Mouse (Mus musculus) heart, adult 2 months (tissue): ENCODE measurements at regions not wholly inside any gene's neighbourhood (a gene's known extent, or its start where the extent isn't known, plus 50 kb on each side); places are given as distances from the start of the nearest gene placed in this dataset.

Source experiments
- DNase-seq, 2 experiments: peaks; one replicate each; pipeline ENCODE4 v3.0.0; 2021
- H3K27ac ChIP-seq: fragments of 200-600 bp; 2 replicates; pipeline ENCODE4 v1.8.1; 2022
- H3K27me3 ChIP-seq: fragments of 200-500 bp; 2 replicates; pipeline ENCODE4 v1.6.1; 2012; ENCODE audit warnings: mild to moderate bottlenecking, low read length, inconsistent platforms, mixed read lengths; ENCODE audit not compliant: control insufficient read depth, insufficient read depth
- H3K36me3 ChIP-seq: fragments of 200-500 bp; 2 replicates; pipeline ENCODE4 v1.6.1; 2012; ENCODE audit warnings: low read length, inconsistent platforms; ENCODE audit not compliant: control insufficient read depth, insufficient read depth
- H3K4me1 ChIP-seq: fragments of 200-500 bp; 2 replicates; pipeline ENCODE4 v1.6.1; 2011; ENCODE audit warnings: low read length; ENCODE audit not compliant: control insufficient read depth, insufficient read depth
- H3K4me3 ChIP-seq: fragments of 200-600 bp; 2 replicates; pipeline ENCODE4 v1.8.1; 2022
- H3K79me2 ChIP-seq: fragments of 200-500 bp; replicated peaks from 2 replicates; pipeline ENCODE4 v1.6.1; 2012; ENCODE audit warnings: mild to moderate bottlenecking, inconsistent platforms, low read length, moderate library complexity, mixed read lengths; ENCODE audit not compliant: control insufficient read depth, insufficient read depth
- H3K9ac ChIP-seq: fragments of 200-500 bp; 2 replicates; pipeline ENCODE4 v1.6.1; 2012; ENCODE audit warnings: low read depth, mild to moderate bottlenecking, control low read depth, inconsistent platforms, low read length, mixed read lengths
- CTCF ChIP-seq: fragments of 200-600 bp; IDR thresholded peaks from 2 replicates; pipeline ENCODE4 v1.8.1; 2022; ENCODE audit warnings: antibody characterized with exemption, mild to moderate bottlenecking, moderate library complexity
- EP300 ChIP-seq: fragments of 200-500 bp; IDR thresholded peaks from 2 replicates; pipeline ENCODE4 v1.6.1; 2011; ENCODE audit warnings: low read depth, low read length, control low read depth; ENCODE audit not compliant: insufficient read depth
- POLR2A ChIP-seq: fragments of 200-500 bp; IDR thresholded peaks from 2 replicates; pipeline ENCODE4 v1.6.1; 2011; ENCODE audit warnings: mild to moderate bottlenecking, low read depth, low read length, control low read depth; ENCODE audit not compliant: insufficient read depth
- WGBS: fragments of 180-500 bp; shearing (Covaris S2); methylation state at CpG from one replicate; pipeline ENCODE4 v1.1.7; 2018; 5-methylcytosine and 5-hydroxymethylcytosine counted together
- intact Hi-C: fragments of 180-260 bp; cut with DNase I; formaldehyde crosslinking; loops from one replicate; pipeline ENCODE4 v1.15.1; 2025

GRCm38 (mm10) chr7:73150436-73150835 is 224.9 kb upstream of the Rgma start:
- Histone ChIP-seq H3K79me2 (no peaks in the 10 kb centered on the region), H3K36me3 (no peaks in the 10 kb centered on the region), H3K27me3 (no peaks in the 10 kb centered on the region), H3K4me1 (no peaks in the 10 kb centered on the region), H3K4me3 (no peak overlapping the region), H3K9ac (no peak overlapping the region), H3K27ac (no peak overlapping the region)
- intact Hi-C loops, result no loop called here
- DNase-seq, result no peak
- TF ChIP-seq CTCF (no peak), EP300 (no peak), POLR2A (no peak)
- 73% methylated on average over 7 of the region's 7 CpGs for WGBS

- Histone ChIP-seq H3K4me1 (no peaks in the 10 kb centered on the region), H3K4me3 (no peak overlapping the region), H3K79me2 (no peaks in the 10 kb centered on the region), H3K36me3 (no peaks in the 10 kb centered on the region), H3K27me3 (no peaks in the 10 kb centered on the region), H3K27ac (no peak overlapping the region), H3K9ac (no peak overlapping the region)
- TF ChIP-seq EP300 (no peak), POLR2A (no peak), CTCF (no peak)
- no peak for DNase-seq
- intact Hi-C loops, result no loop called here
- WGBS, result 70% methylated on average over 14 of the region's 15 CpGs
These were observed 223.5 kb upstream of the Rgma start for GRCm38 (mm10) chr7:73151586-73152467.

GRCm38 (mm10) chr7:73153668-73154067 is 221.6 kb upstream of the Rgma start:
- Histone ChIP-seq H3K4me3 (no peak overlapping the region), H3K36me3 (no peaks in the 10 kb centered on the region), H3K27ac (no peak overlapping the region), H3K27me3 (no peaks in the 10 kb centered on the region), H3K9ac (no peak overlapping the region), H3K4me1 (no peaks in the 10 kb centered on the region), H3K79me2 (no peaks in the 10 kb centered on the region)
- intact Hi-C loops, result no loop called here
- no peak for DNase-seq
- TF ChIP-seq POLR2A (no peak), CTCF (no peak), EP300 (no peak)
- 89% methylated on average over 1 of the region's 1 CpGs for WGBS

- H3K4me1 ChIP-seq, result no peaks in the 10 kb centered on the region
- H3K27me3 ChIP-seq, result no peaks in the 10 kb centered on the region
- no peak for TF ChIP-seq CTCF
- TF ChIP-seq EP300, result no peak
- TF ChIP-seq POLR2A, result no peak
- no peak for DNase-seq
- H3K79me2 ChIP-seq, result no peaks in the 10 kb centered on the region
- no peaks in the 10 kb centered on the region for H3K36me3 ChIP-seq
- no peak overlapping the region for H3K4me3 ChIP-seq
- WGBS, result 94% methylated on average over 5 of the region's 5 CpGs
- H3K9ac ChIP-seq, result no peak overlapping the region
- intact Hi-C loops, result no loop called here
- no peak overlapping the region for H3K27ac ChIP-seq
These were observed 216.5 kb upstream of the Rgma start for GRCm38 (mm10) chr7:73158833-73159232.

GRCm38 (mm10) chr7:73160968-73161367 is 214.3 kb upstream of the Rgma start:
- TF ChIP-seq EP300 (no peak), CTCF (no peak), POLR2A (no peak)
- Histone ChIP-seq H3K27me3 (no peaks in the 10 kb centered on the region), H3K36me3 (no peaks in the 10 kb centered on the region), H3K9ac (no peak overlapping the region), H3K4me1 (no peaks in the 10 kb centered on the region), H3K4me3 (no peak overlapping the region), H3K79me2 (no peaks in the 10 kb centered on the region), H3K27ac (no peak overlapping the region)
- DNase-seq, result no peak
- intact Hi-C loops, result no loop called here
- WGBS, result 83% methylated on average over 8 of the region's 8 CpGs

- H3K79me2 ChIP-seq, result no peaks in the 10 kb centered on the region
- no peak for DNase-seq
- intact Hi-C loops, result no loop called here
- TF ChIP-seq CTCF, result no peak
- TF ChIP-seq EP300, result no peak
- no peak for TF ChIP-seq POLR2A
- H3K4me3 ChIP-seq, result no peak overlapping the region
- H3K36me3 ChIP-seq, result no peaks in the 10 kb centered on the region
- WGBS, result 66% methylated on average over 5 of the region's 5 CpGs
- no peak overlapping the region for H3K27ac ChIP-seq
- no peaks in the 10 kb centered on the region for H3K27me3 ChIP-seq
- no peak overlapping the region for H3K9ac ChIP-seq
- no peaks in the 10 kb centered on the region for H3K4me1 ChIP-seq
These were observed 211.6 kb upstream of the Rgma start for GRCm38 (mm10) chr7:73163687-73164086.
